Comparison of ENCODE assay signal across 14 mouse cellular contexts in the genomic region with DNA sequence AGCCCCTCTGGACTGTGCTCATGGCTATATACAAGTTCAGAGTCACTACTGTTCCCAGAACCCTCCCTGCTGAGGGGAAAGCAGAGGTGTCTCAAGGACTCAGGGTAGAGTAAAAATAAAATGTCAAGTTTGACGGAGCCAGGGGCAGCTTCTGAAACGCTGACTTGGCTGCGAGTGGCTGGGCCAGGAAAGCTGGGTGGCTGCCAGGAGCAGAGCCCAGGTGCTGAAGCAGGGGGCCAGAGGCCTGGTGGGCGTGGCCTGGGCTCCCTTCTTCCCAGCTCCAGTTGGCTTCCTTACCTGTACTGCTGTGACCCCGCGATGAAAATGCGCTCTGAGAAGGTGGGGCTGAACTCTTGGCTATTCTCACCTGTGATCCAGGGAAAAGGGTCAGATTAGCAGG. TPM values are rescaled to one million over a fixed set of nuclear protein-coding genes. Genes with fewer than 3 reads are reported as not detected.
A peak's percentile ranks its signal among the peaks of the same experiment; 100 is the strongest.
DNase-seq lines count a peak whose midpoint lies in the region; ATAC-seq and TF ChIP-seq lines count a peak whose summit lies in the region.
"Had no signal": no experiment of that assay in that cellular context is flagged by ENCODE, and none has a peak within 500 bp of the region (broad histone marks: within the 10 kb centered on the region; RNA-seq: fewer than 3 reads in every experiment).

No protein-coding gene starts in this region.

- peak; percentile 93 for DNase-seq in heart, adult 11 months
- no peak for DNase-seq in heart, embryonic 10.5 days (ENCODE audit: low spot score)
- DNase-seq in lung, postnatal 0 days (ENCODE audit: low spot score), result peak; percentile 72
- DNase-seq in lung, adult 2 months, result no peak
- DNase-seq in kidney, postnatal 10 days, result peak; percentile 76
- DNase-seq in stomach, postnatal 0 days (ENCODE audit: low spot score), result peak; percentile 82
- no peak for DNase-seq in midbrain, embryonic 14.5 days
- DNase-seq in testis, postnatal 10 days (ENCODE audit: low spot score), result no peak

- TF ChIP-seq POLR2A in lung, adult 2 months (IDR thresholded peaks at IDR 0.05; ENCODE audit: borderline replicate concordance, extremely low read depth, low read depth, low read length), result no peak

- 33% methylated on average over 7 of the region's 7 CpGs for WGBS in heart, embryonic 10.5 days
- WGBS in lung, postnatal 0 days, result 28% methylated on average over 5 of the region's 7 CpGs
- WGBS in lung, adult 2 months, result 41% methylated on average over 7 of the region's 7 CpGs
- WGBS in stomach, postnatal 0 days, result 28% methylated on average over 7 of the region's 7 CpGs
- WGBS in midbrain, embryonic 14.5 days, result 49% methylated on average over 7 of the region's 7 CpGs

- no peak overlapping the region for H3K4me2 ChIP-seq in lung, postnatal 0 days (replicated peaks; ENCODE audit: low read depth, low read length)
- no peak overlapping the region for H3K4me2 ChIP-seq in stomach, postnatal 0 days (replicated peaks; ENCODE audit: low read depth)
- H3K4me2 ChIP-seq in midbrain, embryonic 14.5 days (ENCODE audit: low read length), result no peak overlapping the region

- peaks cover 12% of the 10 kb centered on the region for H3K4me1 ChIP-seq in heart, embryonic 10.5 days
- peaks cover 5% of the 10 kb centered on the region; the same call in 1 of the 2 replicates for H3K4me1 ChIP-seq in lung, postnatal 0 days (ENCODE audit: insufficient read depth, low read depth, low read length)
- H3K4me1 ChIP-seq in lung, adult 2 months (ENCODE audit: control insufficient read depth, insufficient read depth, low read length), result peaks cover 3% of the 10 kb centered on the region
- H3K4me1 ChIP-seq in stomach, postnatal 0 days (replicated peaks; ENCODE audit: control insufficient read depth, insufficient read depth), result peaks cover 2% of the 10 kb centered on the region; the same call in 1 of the 2 replicates
- 0 out of 2 replicates have a peak, but pooled peaks cover 8% of the 10 kb centered on the region for H3K4me1 ChIP-seq in midbrain, embryonic 14.5 days (ENCODE audit: control insufficient read depth, insufficient read depth, low read length)

- peak; percentile 32 for ATAC-seq in lung, postnatal 0 days
- ATAC-seq in stomach, postnatal 0 days (ENCODE audit: low FRiP score, low TSS enrichment), result peak; percentile 38
- no peak for ATAC-seq in midbrain, embryonic 14.5 days (ENCODE audit: low FRiP score, low TSS enrichment)
- ATAC-seq: CD4-positive, CD25-positive, alpha-beta regulatory T cell, adult 4 months; Patski had no signal

- no peak overlapping the region for H3K27ac ChIP-seq in heart, embryonic 10.5 days
- H3K27ac ChIP-seq in lung, postnatal 0 days (ENCODE audit: low read length), result peak overlapping the region; percentile 26; the same call in 1 of the 2 replicates
- H3K27ac ChIP-seq in stomach, postnatal 0 days (replicated peaks), result no peak overlapping the region
- no peak overlapping the region for H3K27ac ChIP-seq in midbrain, embryonic 14.5 days (replicated peaks; ENCODE audit: low read depth, low read length)
- H3K27ac ChIP-seq: heart, adult 2 months had no signal

- H3K9me3 ChIP-seq in heart, embryonic 10.5 days, result no peaks in the 10 kb centered on the region
- H3K9me3 ChIP-seq in lung, postnatal 0 days (ENCODE audit: low read length), result no peaks in the 10 kb centered on the region
- H3K9me3 ChIP-seq in stomach, postnatal 0 days (ENCODE audit: control insufficient read depth, low read length), result no peaks in the 10 kb centered on the region
- no peaks in the 10 kb centered on the region for H3K9me3 ChIP-seq in midbrain, embryonic 14.5 days (ENCODE audit: control insufficient read depth, low read length)

- no peak overlapping the region for H3K9ac ChIP-seq in lung, postnatal 0 days (replicated peaks; ENCODE audit: low read depth)
- no peak overlapping the region for H3K9ac ChIP-seq in stomach, postnatal 0 days (ENCODE audit: low read length)
- no peak overlapping the region for H3K9ac ChIP-seq in midbrain, embryonic 14.5 days (replicated peaks; ENCODE audit: low read length)

- TF ChIP-seq CTCF in lung, postnatal 0 days (IDR thresholded peaks at IDR 0.05), result no peak
- TF ChIP-seq CTCF in lung, adult 2 months (IDR thresholded peaks at IDR 0.05; ENCODE audit: insufficient read depth, low read length), result no peak
- TF ChIP-seq CTCF in stomach, postnatal 0 days (IDR thresholded peaks at IDR 0.05; ENCODE audit: low read depth), result no peak

- no peak for TF ChIP-seq EP300 in lung, postnatal 0 days (IDR thresholded peaks at IDR 0.05)
- TF ChIP-seq EP300 in stomach, postnatal 0 days (optimal IDR thresholded peaks at IDR 0.05), result no peak

- no peaks in the 10 kb centered on the region for H3K27me3 ChIP-seq in heart, embryonic 10.5 days (ENCODE audit: insufficient read depth, poor library complexity, severe bottlenecking)
- no peaks in the 10 kb centered on the region for H3K27me3 ChIP-seq in lung, postnatal 0 days (replicated peaks; ENCODE audit: insufficient read depth, low read length)
- H3K27me3 ChIP-seq in stomach, postnatal 0 days (ENCODE audit: control insufficient read depth, insufficient read depth, low read length), result no peaks in the 10 kb centered on the region
- no peaks in the 10 kb centered on the region for H3K27me3 ChIP-seq in midbrain, embryonic 14.5 days (ENCODE audit: control insufficient read depth, insufficient read depth, low read length)
- H3K27me3 ChIP-seq: Patski had no signal

- no peak overlapping the region for H3K4me3 ChIP-seq in heart, embryonic 10.5 days
- H3K4me3 ChIP-seq in lung, postnatal 0 days (ENCODE audit: low read depth, low read length), result no peak overlapping the region
- no peak overlapping the region for H3K4me3 ChIP-seq in lung, adult 2 months (replicated peaks; ENCODE audit: extremely low read depth, low read depth, low read length)
- no peak overlapping the region for H3K4me3 ChIP-seq in stomach, postnatal 0 days (ENCODE audit: low read depth, low read length)
- no peak overlapping the region for H3K4me3 ChIP-seq in midbrain, embryonic 14.5 days (replicated peaks; ENCODE audit: low read depth, low read length)
- H3K4me3 ChIP-seq: heart, adult 2 months had no signal

- peaks cover 28% of the 10 kb centered on the region for H3K36me3 ChIP-seq in heart, embryonic 10.5 days
- H3K36me3 ChIP-seq in lung, postnatal 0 days (ENCODE audit: insufficient read depth, low read length), result peaks cover 25% of the 10 kb centered on the region; the same call in 1 of the 2 replicates
- H3K36me3 ChIP-seq in stomach, postnatal 0 days (ENCODE audit: control insufficient read depth, insufficient read depth, low read length), result peaks cover 26% of the 10 kb centered on the region
- peaks cover 36% of the 10 kb centered on the region for H3K36me3 ChIP-seq in midbrain, embryonic 14.5 days (ENCODE audit: control insufficient read depth, insufficient read depth, low read length)

RNA-seq across cellular contexts. Expression of gene Spata32, which starts 22.5 kb away (rescaled TPM):
- not detected in 2 replicates for polyA plus RNA-seq in heart, embryonic 10.5 days (2016; fragmentation: Nextera tagmentation; extraction: Ambion mirVana)
- polyA plus RNA-seq in lung, postnatal 0 days (2015; fragmentation: Nextera tagmentation; extraction: Ambion mirVana), result not detected in 2 replicates
- polyA plus RNA-seq in lung, adult 2 months (2012; rRNA removed), result not detected in 2 replicates
- polyA plus RNA-seq in stomach, postnatal 0 days (2015; fragmentation: Nextera tagmentation; extraction: Ambion mirVana), result not detected in 2 replicates
- polyA plus RNA-seq in midbrain, embryonic 14.5 days (2014; fragmentation: Nextera tagmentation; extraction: Ambion mirVana), result 0.25 and 0.27 TPM in 2 replicates
- polyA plus RNA-seq: CD4-positive, CD25-positive, alpha-beta regulatory T cell, adult 4 months; forebrain, embryonic 11.5 days; heart, adult 2 months; liver, adult 2 months; neural tube, embryonic 11.5 days; Patski had no signal

RNA-seq across cellular contexts. Expression of gene Map3k14, which starts 26.5 kb away (rescaled TPM):
- 1.7 and 2.1 TPM in 2 replicates for polyA plus RNA-seq in heart, embryonic 10.5 days (2016; fragmentation: Nextera tagmentation; extraction: Ambion mirVana)
- polyA plus RNA-seq in lung, postnatal 0 days (2015; fragmentation: Nextera tagmentation; extraction: Ambion mirVana), result 2.6 and 4.0 TPM in 2 replicates
- polyA plus RNA-seq in lung, adult 2 months (2012; rRNA removed), result 16.3 and 19.7 TPM in 2 replicates
- polyA plus RNA-seq in stomach, postnatal 0 days (2015; fragmentation: Nextera tagmentation; extraction: Ambion mirVana), result 1.6 TPM in 2 replicates
- 3.0 and 3.4 TPM in 2 replicates for polyA plus RNA-seq in midbrain, embryonic 14.5 days (2014; fragmentation: Nextera tagmentation; extraction: Ambion mirVana)

RNA-seq across cellular contexts. Expression of gene 1700023F06Rik, which starts 32.4 kb away (rescaled TPM):
- 0.35 TPM in 1 of 2 replicates, not detected in the other for polyA plus RNA-seq in heart, embryonic 10.5 days (2016; fragmentation: Nextera tagmentation; extraction: Ambion mirVana)
- polyA plus RNA-seq in lung, postnatal 0 days (2015; fragmentation: Nextera tagmentation; extraction: Ambion mirVana), result 0.38 and 0.44 TPM in 2 replicates
- polyA plus RNA-seq in lung, adult 2 months (2012; rRNA removed), result 0.41 and 0.50 TPM in 2 replicates
- 1.0 and 1.7 TPM in 2 replicates for polyA plus RNA-seq in stomach, postnatal 0 days (2015; fragmentation: Nextera tagmentation; extraction: Ambion mirVana)
- polyA plus RNA-seq in midbrain, embryonic 14.5 days (2014; fragmentation: Nextera tagmentation; extraction: Ambion mirVana), result 0.88 and 2.1 TPM in 2 replicates
- polyA plus RNA-seq: CD4-positive, CD25-positive, alpha-beta regulatory T cell, adult 4 months; liver, adult 2 months; neural tube, embryonic 11.5 days had no signal

Comparison
In these comparisons a context has a peak if more than half of its experiments do, and no peak if none do; other contexts are left out.
1. DNase-seq: peak in heart, adult 11 months (single experiment), lung, postnatal 0 days (single experiment), kidney, postnatal 10 days (single experiment) and stomach, postnatal 0 days (single experiment); none in heart, embryonic 10.5 days (single experiment), lung, adult 2 months (single experiment), midbrain, embryonic 14.5 days (single experiment) and testis, postnatal 10 days (single experiment).